Mouse (Mus musculus) MEL (cell line): ENCODE measurements around the gene Reep1.

Experiments
- CHD1 ChIP-seq: IDR thresholded peaks from 2 replicates; pipeline ENCODE4 v1.6.1; 2012; ENCODE audit warnings: low read depth, mild to moderate bottlenecking, inconsistent platforms, low read length, improper control_type of control experiment
- CTCF ChIP-seq, 3 experiments: IDR thresholded peaks in 2 of 3; conservative IDR thresholded peaks in 1 of 3; 2 replicates each; pipeline ENCODE4 v1.5.1; 2011 to 2012; ENCODE audit warnings: low read length in 3 of 3, low read depth in 2 of 3, mild to moderate bottlenecking in 2 of 3, improper control_type of control experiment in 1 of 3, inconsistent platforms in 1 of 3, mixed read lengths in 1 of 3, moderate library complexity in 1 of 3; ENCODE audit not compliant: control insufficient read depth in 1 of 3, insufficient read depth in 1 of 3, poor library complexity in 1 of 3, severe bottlenecking in 1 of 3
- E2F4 ChIP-seq: IDR thresholded peaks from 2 replicates; pipeline ENCODE4 v1.6.1; 2011; ENCODE audit warnings: low read depth, low read length, improper control_type of control experiment, borderline replicate concordance
- EP300 ChIP-seq, 2 experiments: IDR thresholded peaks; 2 replicates each; pipeline ENCODE4 v1.6.1; 2011; ENCODE audit warnings: improper control_type of control experiment in 2 of 2, low read length in 2 of 2, low read depth in 1 of 2, mild to moderate bottlenecking in 1 of 2
- POLR2A ChIP-seq, 2 experiments: IDR thresholded peaks; 2 replicates each; pipeline ENCODE4 v1.6.1; 2011 to 2012; ENCODE audit warnings: low read length in 2 of 2, mild to moderate bottlenecking in 2 of 2, control low read depth in 1 of 2, improper control_type of control experiment in 1 of 2, low read depth in 1 of 2, moderate library complexity in 1 of 2; ENCODE audit not compliant: control insufficient read depth in 1 of 2, insufficient read depth in 1 of 2, poor library complexity in 1 of 2
- RCOR1 ChIP-seq: IDR thresholded peaks from 2 replicates; pipeline ENCODE4 v1.6.1; 2012; ENCODE audit warnings: low read depth, mild to moderate bottlenecking, inconsistent platforms, low read length, improper control_type of control experiment
- TAL1 ChIP-seq: IDR thresholded peaks from 2 replicates; pipeline ENCODE4 v1.6.1; 2012; ENCODE audit warnings: mild to moderate bottlenecking, inconsistent platforms, low read length, moderate library complexity, mixed read lengths
- TCF12 ChIP-seq: IDR thresholded peaks from 2 replicates; pipeline ENCODE4 v1.6.1; 2014; ENCODE audit warnings: low read depth, mild to moderate bottlenecking, inconsistent platforms, low read length, improper control_type of control experiment, moderate library complexity
- ZC3H11A ChIP-seq: IDR thresholded peaks from 2 replicates; pipeline ENCODE4 v1.6.1; 2012; ENCODE audit warnings: low read depth, mild to moderate bottlenecking, inconsistent platforms, low read length, improper control_type of control experiment

DNA sequence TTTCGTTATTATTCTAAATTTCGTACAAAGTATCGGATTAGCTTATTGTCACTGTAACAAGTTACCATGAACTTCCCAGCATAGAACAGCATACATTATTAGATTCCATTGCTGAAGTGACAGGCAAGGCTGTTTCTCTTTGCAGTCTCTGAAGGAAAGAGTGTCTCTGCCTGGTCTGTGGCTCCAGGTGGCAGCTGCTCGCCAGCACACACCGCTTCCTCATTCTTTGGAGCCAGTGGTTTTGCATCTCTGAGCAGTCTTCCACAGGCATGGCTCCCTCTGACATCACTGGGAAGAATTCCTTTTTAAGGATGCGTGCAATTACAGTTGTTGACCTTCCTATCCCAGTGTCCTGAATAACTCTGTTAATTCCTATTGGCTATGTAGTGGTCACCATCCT lies 52.7 kb downstream of the Reep1 start:
- no peak for TF ChIP-seq CTCF (IDR thresholded peaks at IDR 0.05 in 2 of 3, conservative IDR thresholded peaks at IDR 0.05 in 1 of 3; ENCODE audit: control insufficient read depth in 1 of 3, insufficient read depth in 1 of 3, low read depth in 2 of 3, low read length in 3 of 3, poor library complexity in 1 of 3, severe bottlenecking in 1 of 3)
- TF ChIP-seq EP300 (IDR thresholded peaks at IDR 0.05; ENCODE audit: low read depth in 1 of 2, low read length in 2 of 2): no peak
- no peak for TF ChIP-seq TCF12
- no peak for TF ChIP-seq POLR2A (IDR thresholded peaks at IDR 0.05; ENCODE audit: control insufficient read depth in 1 of 2, insufficient read depth in 1 of 2, low read depth in 1 of 2, low read length in 2 of 2, poor library complexity in 1 of 2)
- TF ChIP-seq RCOR1: no peak
- no peak for TF ChIP-seq CHD1
- no peak for TF ChIP-seq E2F4
- no peak for TF ChIP-seq ZC3H11A
- TF ChIP-seq TAL1: no peak
